Mouse (Mus musculus) hindbrain, postnatal 0 days (tissue): Measurements from ENCODE around the gene Ndufb6. TPM values are rescaled to one million over a fixed set of nuclear protein-coding genes. Genes with fewer than 3 reads are reported as not detected.

ENCODE experiments used
- ATAC-seq: fragments of 200-750 bp; cut with Nextera tagmentation; 2 replicates; pipeline ENCODE4 v1.8.0; 2017; ENCODE audit warnings: mild to moderate bottlenecking, moderate TSS enrichment, moderate library complexity
- DNase-seq: peaks from one replicate; pipeline ENCODE4 v3.0.0-alpha.2; 2015; ENCODE audit warnings: low spot score
- H3K27ac ChIP-seq: fragments of 300-500 bp; sonication (generic); 2 replicates; pipeline ENCODE4 v1.5.1; 2014; ENCODE audit warnings: mild to moderate bottlenecking
- H3K27me3 ChIP-seq: fragments of 300-500 bp; sonication (generic); 2 replicates; pipeline ENCODE4 v1.6.1; 2014; ENCODE audit warnings: low read length, mixed read lengths; ENCODE audit not compliant: insufficient read depth
- H3K36me3 ChIP-seq: fragments of 300-500 bp; sonication (generic); 2 replicates; pipeline ENCODE4 v1.6.1; 2014; ENCODE audit warnings: low read length, mixed read lengths; ENCODE audit not compliant: insufficient read depth
- H3K4me1 ChIP-seq: fragments of 300-500 bp; sonication (generic); 2 replicates; pipeline ENCODE4 v1.6.1; 2014; ENCODE audit warnings: antibody characterized with exemption, low read length, mixed read lengths; ENCODE audit not compliant: insufficient read depth
- H3K4me2 ChIP-seq: fragments of 300-500 bp; sonication (generic); 2 replicates; pipeline ENCODE4 v1.6.1; 2014; ENCODE audit warnings: low read depth, mild to moderate bottlenecking, low read length, moderate library complexity, mixed read lengths
- H3K4me3 ChIP-seq: fragments of 300-500 bp; sonication (generic); 2 replicates; pipeline ENCODE4 v1.5.1; 2014; ENCODE audit warnings: low read length
- H3K9ac ChIP-seq: fragments of 300-500 bp; sonication (generic); replicated peaks from 2 replicates; pipeline ENCODE4 v1.6.1; 2014; ENCODE audit warnings: mild to moderate bottlenecking, low read length, moderate library complexity, mixed read lengths
- H3K9me3 ChIP-seq: fragments of 300-500 bp; sonication (generic); 2 replicates; pipeline ENCODE4 v1.6.1; 2016; ENCODE audit warnings: low read length, mixed read lengths
- CTCF ChIP-seq: IDR thresholded peaks from 2 replicates; pipeline ENCODE4 v1.5.1; 2016; ENCODE audit warnings: antibody characterized with exemption, control low read depth, low read depth
- WGBS: fragments of 180-500 bp; shearing (Covaris S2); extraction: QIAGEN DNeasy Blood & Tissue Kit; methylation state at CpG from one replicate; pipeline ENCODE4 v1.1.7; 2014; 5-methylcytosine and 5-hydroxymethylcytosine counted together
- polyA plus RNA-seq: library from polyadenylated mRNA; unstranded; fragments of >200 nt; fragmentation: Nextera tagmentation; extraction: Ambion mirVana; gene quantifications from 2 replicates; pipeline ENCODE4 v1.2.1, GENCODE M21; 2015
- total RNA-seq: library from RNA; depleted of rRNA; stranded (reverse); fragments of >200 nt; gene quantifications from 2 replicates; pipeline ENCODE4 v1.2.3, GENCODE M21; 2014

Gene Ndufb6
- total and polyA plus RNA-seq, 2 experiments from 2014 or later, result 180 to 456 TPM

- no peak for TF ChIP-seq CTCF
- no peak for ATAC-seq
- H3K9me3 ChIP-seq, result no peaks in the 10 kb centered on the region
- no peak for DNase-seq
- H3K4me1 ChIP-seq, result peaks cover 10% of the 10 kb centered on the region
- no peaks in the 10 kb centered on the region for H3K36me3 ChIP-seq
- 48% methylated on average over 5 of the region's 5 CpGs for WGBS
- H3K27me3 ChIP-seq, result no peaks in the 10 kb centered on the region
- no peak overlapping the region for H3K27ac ChIP-seq
- no peak overlapping the region for H3K9ac ChIP-seq
- H3K4me3 ChIP-seq, result peak overlapping the region; percentile 52
- H3K4me2 ChIP-seq, result peak overlapping the region; percentile 87
Observed at GRCm38 (mm10) chr4:40240272-40240744, 38.9 kb downstream of the Ndufb6 start.

GRCm38 (mm10) chr4:40239409-40240271 lies 39.6 kb downstream of the Ndufb6 start, which contains the start of gene Ddx58:
TSS of gene Ddx58 (minus strand) at chr4:40239828.
- Histone ChIP-seq H3K4me1 (peaks cover 10% of the 10 kb centered on the region), H3K36me3 (no peaks in the 10 kb centered on the region), H3K27ac (no peak within 1 kb of the TSS), H3K9me3 (no peaks in the 10 kb centered on the region), H3K27me3 (no peaks in the 10 kb centered on the region), H3K4me3 (peak within 1 kb of the TSS; percentile 52), H3K4me2 (peak within 1 kb of the TSS; percentile 87), H3K9ac (peak within 1 kb of the TSS; percentile 46)
- DNase-seq (peak; percentile 49), ATAC-seq (peak; percentile 24; the same call in 1 of the 2 replicates)
- no peak for TF ChIP-seq CTCF
- WGBS, result 3% methylated on average over 34 of the region's 35 CpGs

- H3K4me3 ChIP-seq, result peak overlapping the region; percentile 52
- H3K9me3 ChIP-seq, result no peaks in the 10 kb centered on the region
- DNase-seq (peak; percentile 15), ATAC-seq (no peak)
- WGBS, result 3% methylated on average over 17 of the region's 17 CpGs
- H3K27me3 ChIP-seq, result no peaks in the 10 kb centered on the region
- H3K4me2 ChIP-seq, result peak overlapping the region; percentile 87
- TF ChIP-seq CTCF, result no peak
- H3K4me1 ChIP-seq, result peaks cover 10% of the 10 kb centered on the region
- no peak overlapping the region for H3K27ac ChIP-seq
- H3K9ac ChIP-seq, result peak overlapping the region; percentile 46
- no peaks in the 10 kb centered on the region for H3K36me3 ChIP-seq
Observed at GRCm38 (mm10) chr4:40238483-40239408, 40.5 kb downstream of the Ndufb6 start.

- Histone ChIP-seq H3K36me3 (no peaks in the 10 kb centered on the region), H3K27me3 (no peaks in the 10 kb centered on the region), H3K9ac (no peak overlapping the region), H3K9me3 (no peaks in the 10 kb centered on the region), H3K4me1 (peaks cover 10% of the 10 kb centered on the region), H3K27ac (no peak overlapping the region), H3K4me3 (no peak overlapping the region), H3K4me2 (no peak overlapping the region)
- ATAC-seq (no peak), DNase-seq (no peak)
- WGBS, result 90% methylated on average over 4 of the region's 4 CpGs
- no peak for TF ChIP-seq CTCF
Observed at GRCm38 (mm10) chr4:40236829-40237228, 42.4 kb downstream of the Ndufb6 start.

GRCm38 (mm10) chr4:40234256-40234655 lies 45.0 kb downstream of the Ndufb6 start:
- H3K4me1 ChIP-seq, result peaks cover 10% of the 10 kb centered on the region
- no peak overlapping the region for H3K4me3 ChIP-seq
- H3K4me2 ChIP-seq, result no peak overlapping the region
- H3K9ac ChIP-seq, result no peak overlapping the region
- H3K9me3 ChIP-seq, result no peaks in the 10 kb centered on the region
- no peak for ATAC-seq
- no peak overlapping the region for H3K27ac ChIP-seq
- WGBS, result 69% methylated on average over 6 of the region's 6 CpGs
- DNase-seq, result no peak
- no peaks in the 10 kb centered on the region for H3K36me3 ChIP-seq
- TF ChIP-seq CTCF, result no peak
- H3K27me3 ChIP-seq, result no peaks in the 10 kb centered on the region

GRCm38 (mm10) chr4:40233062-40233664 lies 46.1 kb downstream of the Ndufb6 start:
- no peaks in the 10 kb centered on the region for H3K9me3 ChIP-seq
- no peak for ATAC-seq
- H3K4me3 ChIP-seq, result no peak overlapping the region
- no peak overlapping the region for H3K4me2 ChIP-seq
- 92% methylated on average over 7 of the region's 7 CpGs for WGBS
- no peak for DNase-seq
- no peaks in the 10 kb centered on the region for H3K4me1 ChIP-seq
- H3K36me3 ChIP-seq, result no peaks in the 10 kb centered on the region
- no peak for TF ChIP-seq CTCF
- no peaks in the 10 kb centered on the region for H3K27me3 ChIP-seq
- H3K27ac ChIP-seq, result no peak overlapping the region
- no peak overlapping the region for H3K9ac ChIP-seq
